Mouse (Mus musculus): ENCODE data around the gene Rrp8.

The Rrp8 gene

DNA sequence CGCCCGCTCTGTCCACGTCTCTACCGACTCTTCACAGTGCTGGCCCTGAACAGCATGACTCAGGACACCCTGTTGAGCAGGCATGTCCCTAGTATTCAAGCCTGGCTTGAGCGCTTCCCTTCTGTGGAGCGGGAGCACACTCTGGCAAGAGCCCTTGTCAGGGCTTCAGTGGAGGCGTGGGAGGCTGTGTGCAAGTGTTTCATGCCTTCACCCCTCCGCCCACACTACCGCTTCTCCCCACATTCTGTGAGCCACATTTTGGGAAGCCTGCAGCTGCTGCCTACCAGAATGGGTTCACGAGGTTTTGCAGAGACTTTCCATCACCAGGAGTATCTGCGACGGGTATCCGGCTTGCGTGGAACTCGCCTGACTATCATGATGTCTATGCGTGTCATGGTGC lies 34.0 kb downstream of the Rrp8 start:
- DNase-seq (ENCODE audit: low read depth, low spot score): no peak

DNA sequence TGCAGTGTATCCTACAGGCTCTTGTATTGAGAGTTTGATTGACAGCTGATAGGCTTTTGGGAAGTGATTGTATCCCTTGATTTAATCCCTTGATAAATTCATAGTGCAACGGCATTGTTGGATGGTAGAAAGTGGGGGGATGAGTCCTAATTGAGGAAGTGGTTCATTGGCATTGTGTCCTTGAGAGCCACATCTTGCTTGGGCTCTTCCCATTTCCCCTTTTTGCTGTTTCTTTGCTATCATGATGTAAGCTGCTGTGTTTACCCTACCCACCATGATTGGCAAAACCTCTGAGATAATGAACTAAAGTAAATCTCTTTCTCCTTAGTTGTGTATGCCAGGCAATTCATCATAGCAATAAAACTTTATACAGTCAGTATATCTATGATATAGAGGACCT lies 46.3 kb downstream of the Rrp8 start:
- no peak for DNase-seq (ENCODE audit: low read depth, low spot score)

DNA sequence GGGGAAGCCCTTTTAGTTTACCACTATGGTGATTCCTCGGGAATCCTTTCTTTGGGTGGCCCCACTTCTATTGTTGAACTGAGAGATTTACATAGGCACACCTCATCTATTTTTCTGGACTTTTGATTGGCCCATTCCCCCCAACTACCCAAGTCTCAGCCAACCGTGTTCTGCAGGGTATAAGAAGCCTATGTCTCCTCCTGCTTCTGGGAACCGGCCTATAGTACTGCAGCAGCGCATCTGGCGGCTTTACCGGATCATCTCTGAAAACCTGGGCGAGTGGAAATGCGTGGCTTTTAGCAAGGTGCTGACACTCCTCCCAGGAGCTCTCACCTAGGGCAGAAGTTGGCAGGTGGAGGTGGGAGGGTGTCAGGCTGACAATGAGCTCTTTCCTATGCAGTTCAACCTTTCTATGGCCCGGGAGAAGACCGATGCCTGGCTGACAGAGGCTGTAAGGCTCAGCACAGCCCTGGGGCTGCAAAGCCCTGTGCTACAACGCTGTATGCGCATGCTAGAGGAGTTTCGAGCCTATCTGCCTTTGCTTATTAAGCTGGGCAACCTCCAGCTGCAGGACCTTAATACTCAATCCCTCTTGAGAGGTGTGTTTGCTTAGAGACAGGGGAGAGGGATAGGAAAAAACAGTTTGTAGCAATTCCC lies 51.5 kb downstream of the Rrp8 start:
- DNase-seq (ENCODE audit: low read depth, low spot score): peak; percentile 80

Data from R1 (cell line).